Mouse (Mus musculus) neutrophil, adult 5-6 weeks (primary cell): ENCODE results near the gene Nupl2. TPM values are rescaled to one million over a fixed set of nuclear protein-coding genes. Genes with fewer than 3 reads are reported as not detected.

Source experiments
- ATAC-seq: fragments of 151-379, 151-347 bp; 2 replicates; pipeline ENCODE4 v1.8.0; 2017; ENCODE audit warnings: mild to moderate bottlenecking, moderate TSS enrichment; ENCODE audit not compliant: insufficient number of reproducible peaks, poor library complexity, low FRiP score, severe bottlenecking; ENCODE audit errors: extremely low read depth
- total RNA-seq: library from RNA; stranded (forward); fragments of 200-1000 nt; gene quantifications from 2 replicates; pipeline ENCODE4 v1.2.3, GENCODE M21; 2017

The Nupl2 gene
- total RNA-seq, 1 experiment from 2014 or later: 4.9 TPM

GRCm38 (mm10) chr5:24202492-24202891 lies 37.7 kb downstream of the Nupl2 start:
- no peak for ATAC-seq

DNA sequence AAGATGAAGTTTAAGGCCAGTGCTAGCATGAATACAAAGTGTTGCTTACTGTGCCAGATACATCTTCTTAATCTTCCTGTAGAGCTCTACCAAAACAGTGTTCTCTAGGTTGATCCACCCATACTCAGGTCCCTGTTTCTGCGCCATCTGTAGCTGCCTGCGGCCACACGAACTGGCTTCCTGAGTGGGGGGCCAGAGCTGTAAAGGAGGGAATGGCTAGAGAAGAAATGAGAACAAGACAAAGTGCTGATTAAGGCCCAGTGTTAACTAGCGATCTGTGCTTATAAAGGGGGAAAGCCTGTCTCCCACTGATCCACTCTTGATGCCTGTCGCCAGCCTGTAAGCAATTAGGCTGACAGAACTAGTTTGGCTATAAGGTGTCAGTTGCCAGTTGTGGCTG lies 38.5 kb downstream of the Nupl2 start:
- no peak for ATAC-seq

GRCm38 (mm10) chr5:24207965-24208364 lies 43.2 kb downstream of the Nupl2 start:
- no peak for ATAC-seq

DNA sequence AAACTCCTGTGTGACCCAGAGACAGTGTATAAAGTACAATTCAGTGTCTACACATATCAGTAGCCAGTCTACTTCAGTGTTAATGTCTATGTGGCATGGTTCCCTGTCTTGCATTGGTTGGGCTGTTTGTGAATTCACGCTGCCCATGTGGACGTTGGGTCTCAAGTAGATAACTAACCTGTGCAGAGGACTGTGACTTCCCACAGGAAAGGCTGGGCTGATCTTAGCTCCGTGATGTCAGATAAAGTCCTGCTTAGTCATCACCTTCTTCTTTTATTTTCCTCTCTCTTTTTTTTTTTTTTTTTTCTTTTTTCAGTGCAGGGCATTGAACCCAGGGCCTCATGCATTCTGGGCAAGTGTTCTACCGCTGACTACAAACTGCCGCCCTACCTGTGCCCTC lies 43.7 kb downstream of the Nupl2 start:
- no peak for ATAC-seq

DNA sequence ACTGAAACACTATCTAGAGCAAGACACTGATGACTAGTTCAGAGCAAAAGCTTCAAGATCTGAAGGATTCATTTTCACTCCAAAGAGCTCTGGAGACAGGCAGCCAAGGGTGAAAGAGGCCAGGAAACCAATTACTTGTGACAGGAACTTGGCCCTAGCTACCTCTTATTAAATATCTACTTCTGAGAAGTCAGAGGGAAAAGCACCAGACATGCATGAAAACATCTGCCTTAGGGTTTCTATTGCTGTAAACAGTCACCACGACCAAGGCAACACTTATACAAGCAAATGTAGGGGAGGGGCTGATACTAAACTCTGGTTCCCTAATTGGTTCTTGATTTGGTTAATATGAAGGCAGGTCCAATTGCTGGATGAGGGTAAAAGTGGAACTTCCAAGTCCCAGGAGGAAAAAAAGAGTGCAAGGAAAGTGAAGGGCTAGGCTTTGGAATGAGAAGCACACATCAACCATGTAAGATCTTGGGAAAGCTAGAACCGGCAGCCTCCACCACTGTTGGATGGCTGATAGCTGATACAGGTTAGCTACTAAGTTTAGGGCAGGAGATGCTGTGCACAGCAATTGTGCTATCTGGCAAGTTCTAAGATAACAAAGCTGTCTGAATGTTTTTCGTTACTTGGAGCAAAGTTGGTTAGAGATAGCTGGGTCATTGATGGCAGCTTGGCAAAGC lies 49.2 kb downstream of the Nupl2 start:
- ATAC-seq: no peak

DNA sequence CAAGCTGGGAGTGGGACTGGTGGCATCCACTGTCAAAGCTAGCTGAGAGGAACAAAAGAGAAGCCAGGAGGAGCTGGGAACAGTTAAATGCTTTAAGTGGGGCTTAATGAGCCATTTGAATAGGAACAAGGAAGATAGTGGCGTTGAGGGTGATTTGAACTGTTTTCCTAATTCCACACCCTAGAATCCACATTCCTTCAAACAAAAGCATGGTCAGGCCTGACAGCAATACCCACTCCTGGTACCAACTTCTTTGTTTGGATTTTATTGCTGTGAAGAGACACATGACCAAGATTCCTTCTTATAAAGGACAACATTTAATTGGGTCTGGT lies 49.8 kb downstream of the Nupl2 start:
- ATAC-seq: no peak

- no peak for ATAC-seq
Observed at GRCm38 (mm10) chr5:24214900-24215299, 50.1 kb downstream of the Nupl2 start.

Other genes with a start within 250 kb of the Nupl2 start
- gene Fam126a, start 134.3 kb upstream of the Nupl2 start, total RNA-seq: 32.3 and 35.8 TPM in 2 replicates
- gene Klhl7, start 64.4 kb upstream of the Nupl2 start, total RNA-seq: 13.5 and 14.0 TPM in 2 replicates
- gene Kcnh2, start 186.6 kb downstream of the Nupl2 start, total RNA-seq: 0.12 TPM in 1 of 2 replicates, not detected in the other
- gene Nos3, start 199.8 kb downstream of the Nupl2 start, total RNA-seq: not detected in 2 replicates
- not detected in 2 replicates for gene Atg9b, start 227.2 kb downstream of the Nupl2 start, total RNA-seq
- gene Abcb8, start 228.7 kb downstream of the Nupl2 start, total RNA-seq: 5.0 and 5.2 TPM in 2 replicates
- 0.23 TPM in 1 of 2 replicates, not detected in the other for gene Asic3, start 248.4 kb downstream of the Nupl2 start, total RNA-seq